Mouse (Mus musculus) embryonic fibroblast, embryonic 13.5 days (primary cell): Measurements from ENCODE around the gene Nt5c. TPM values are rescaled to one million over a fixed set of nuclear protein-coding genes. Genes with fewer than 3 reads are reported as not detected.
"Not testable (repeated sequence)": the region's sequence is repeated elsewhere in the genome, so short reads cannot be mapped to it uniquely, and the experiment has no call there.

Experiments used
- H3K27ac ChIP-seq: 2 replicates; pipeline ENCODE4 v1.5.1; 2012; ENCODE audit warnings: low read length, control low read depth, inconsistent platforms; ENCODE audit not compliant: insufficient read depth
- H3K4me1 ChIP-seq: 2 replicates; pipeline ENCODE4 v1.6.1; 2011; ENCODE audit warnings: low read length; ENCODE audit not compliant: control insufficient read depth, insufficient read depth
- H3K4me3 ChIP-seq: 2 replicates; pipeline ENCODE4 v1.5.1; 2011; ENCODE audit warnings: mild to moderate bottlenecking, control low read depth, low read length; ENCODE audit not compliant: insufficient read depth
- CTCF ChIP-seq: IDR thresholded peaks from 2 replicates; pipeline ENCODE4 v1.5.1; 2011; ENCODE audit warnings: mild to moderate bottlenecking, control low read depth, low read length, moderate library complexity, borderline replicate concordance; ENCODE audit not compliant: insufficient read depth
- POLR2A ChIP-seq: IDR thresholded peaks from 2 replicates; pipeline ENCODE4 v1.6.1; 2011; ENCODE audit warnings: low read depth, mild to moderate bottlenecking, control low read depth, low read length, moderate library complexity
- polyA plus RNA-seq: library from polyadenylated mRNA; stranded (reverse); fragments of >200 nt; gene quantifications from 2 replicates; pipeline ENCODE4 v1.2.4, GENCODE M21; 2011; ENCODE audit warnings: low read depth; ENCODE audit not compliant: missing spikeins, insufficient read length

The Nt5c gene
- 54.2 and 76.2 TPM in 2 replicates for polyA plus RNA-seq

- H3K4me3 ChIP-seq: peak within 1 kb of the TSS; percentile 51
- peak; percentile 89 for TF ChIP-seq POLR2A
- peak; percentile 37; the same call in 1 of the 2 replicates for TF ChIP-seq CTCF
- no peaks in the 10 kb centered on the region for H3K4me1 ChIP-seq
- H3K27ac ChIP-seq: peak within 1 kb of the TSS; percentile 77
These were observed at the start of gene Nt5c for GRCm38 (mm10) chr11:115491356-115492083. Nt5c (minus strand) TSS chr11:115491862.

GRCm38 (mm10) chr11:115538045-115538444, 46.4 kb upstream of the Nt5c start:
- Histone ChIP-seq H3K27ac (no peak overlapping the region), H3K4me1 (no peaks in the 10 kb centered on the region), H3K4me3 (no peak overlapping the region)
- TF ChIP-seq POLR2A: no peak
- TF ChIP-seq CTCF: no peak

DNA sequence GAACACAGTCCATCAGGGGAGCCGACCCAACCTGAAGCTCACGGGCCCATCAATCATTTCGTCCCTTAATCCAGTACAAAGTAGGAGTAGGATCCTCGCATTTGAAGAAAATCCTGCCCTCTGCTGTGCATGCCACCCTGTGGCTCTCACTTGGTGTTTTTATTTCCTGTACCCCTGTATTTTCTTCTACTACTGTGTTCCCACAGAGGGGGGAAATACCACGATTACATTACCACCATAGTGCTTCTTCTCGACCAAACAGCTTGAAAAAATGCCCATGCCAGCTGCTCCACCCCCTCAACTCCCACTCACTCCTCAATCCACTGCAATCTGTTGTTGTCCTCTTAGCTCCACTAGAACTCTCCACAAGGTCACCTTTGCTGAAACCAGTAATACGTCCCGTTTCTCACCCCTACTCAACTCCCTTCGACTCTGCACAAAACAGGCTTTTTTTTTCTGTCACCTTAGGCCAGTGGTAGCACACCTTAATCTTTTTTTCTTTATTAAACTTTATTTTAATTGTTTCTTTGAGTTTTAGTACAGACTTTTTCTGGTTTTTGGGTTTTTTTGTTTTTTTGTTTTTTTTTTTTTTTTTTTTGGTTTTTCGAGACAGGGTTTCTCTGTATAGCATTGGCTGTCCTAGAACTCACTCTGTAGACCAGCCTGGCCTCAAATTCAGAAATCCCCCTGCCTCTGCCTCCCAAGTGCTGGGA, 45.4 kb upstream of the Nt5c start:
- peak overlapping the region; percentile 77 for H3K27ac ChIP-seq
- H3K4me3 ChIP-seq: no peak overlapping the region
- TF ChIP-seq CTCF (no peak), POLR2A (0 out of 2 replicates have a peak, but pooled peaks have one; percentile 23)
- no peaks in the 10 kb centered on the region for H3K4me1 ChIP-seq

GRCm38 (mm10) chr11:115536038-115536681, 44.5 kb upstream of the Nt5c start, which contains the start of gene Sumo2:
Sumo2 (minus strand) TSS chr11:115536276.
- H3K4me1 ChIP-seq: no peaks in the 10 kb centered on the region
- H3K4me3 ChIP-seq: peak within 1 kb of the TSS; percentile 91
- peak within 1 kb of the TSS; percentile 87 for H3K27ac ChIP-seq
- TF ChIP-seq CTCF: no peak
- TF ChIP-seq POLR2A: peak; percentile 73

DNA sequence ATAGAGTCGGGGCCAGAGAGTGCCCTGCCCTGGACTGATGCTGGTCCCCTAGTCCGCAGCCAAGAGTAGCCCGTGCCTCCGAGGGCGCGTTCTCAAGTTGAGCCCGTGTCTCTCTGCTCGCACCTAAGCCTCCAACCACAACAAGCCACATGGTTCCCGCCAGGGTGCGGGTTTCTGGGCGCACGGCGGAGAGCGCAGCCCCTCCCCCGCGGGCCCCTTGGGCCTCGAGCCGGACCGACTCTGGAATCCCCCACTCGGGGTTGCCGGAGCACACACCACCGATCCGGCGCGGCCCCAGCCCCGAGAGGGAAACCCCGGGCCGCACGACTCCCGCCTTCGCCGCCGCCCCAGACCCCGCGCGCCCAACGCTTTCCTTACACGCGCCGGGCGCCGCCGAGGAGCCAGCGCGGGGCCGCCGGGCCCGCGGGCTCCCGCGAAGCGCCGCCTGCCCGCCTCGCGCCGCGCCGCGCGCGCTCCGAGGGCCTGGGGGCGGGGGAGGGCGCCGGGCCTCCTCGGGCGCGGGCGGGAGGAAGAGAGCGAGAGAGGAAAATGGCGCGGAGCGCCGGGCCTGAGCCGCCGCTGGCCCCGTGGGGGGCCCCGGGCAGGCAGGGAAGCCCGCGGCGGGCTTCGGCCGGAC, 43.9 kb upstream of the Nt5c start:
- TF ChIP-seq POLR2A (no peak), CTCF (no peak)
- peak overlapping the region; percentile 87 for H3K27ac ChIP-seq
- H3K4me1 ChIP-seq: no peaks in the 10 kb centered on the region
- peak overlapping the region; percentile 91 for H3K4me3 ChIP-seq

- Histone ChIP-seq H3K4me1 (no peaks in the 10 kb centered on the region), H3K27ac (0 out of 2 replicates have a peak overlapping the region, but pooled peaks have one; percentile 87), H3K4me3 (peak overlapping the region; percentile 91)
- TF ChIP-seq CTCF (no peak), POLR2A (no peak; the same call in 1 of the 2 replicates)
These were observed 43.2 kb upstream of the Nt5c start for GRCm38 (mm10) chr11:115534759-115535371.

GRCm38 (mm10) chr11:115526446-115526845, 34.8 kb upstream of the Nt5c start:
- H3K27ac ChIP-seq, H3K4me1 ChIP-seq, H3K4me3 ChIP-seq: not testable (repeated sequence)

DNA sequence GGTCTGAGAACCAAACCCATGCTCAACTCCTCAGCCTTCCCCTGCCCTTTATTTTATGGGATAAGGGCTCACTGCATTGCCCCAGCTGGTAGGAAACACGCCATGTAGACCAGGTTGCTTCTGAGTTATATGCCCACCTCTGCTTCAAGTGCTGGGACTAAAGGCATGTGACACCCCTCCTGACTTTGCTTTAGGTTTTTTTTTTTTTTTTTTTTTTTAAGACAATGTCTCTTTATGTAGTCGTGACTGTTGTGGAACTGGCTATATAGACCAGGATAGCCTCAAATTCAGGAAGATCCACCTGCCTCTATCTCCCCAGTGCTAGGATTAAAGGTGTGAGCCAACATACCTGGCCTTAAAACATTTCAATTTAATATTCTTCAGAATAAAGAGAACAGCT, 31.0 kb upstream of the Nt5c start:
- no peak overlapping the region for H3K27ac ChIP-seq
- H3K4me3 ChIP-seq: no peak overlapping the region
- H3K4me1 ChIP-seq: no peaks in the 10 kb centered on the region
- TF ChIP-seq CTCF: no peak
- TF ChIP-seq POLR2A: no peak

DNA sequence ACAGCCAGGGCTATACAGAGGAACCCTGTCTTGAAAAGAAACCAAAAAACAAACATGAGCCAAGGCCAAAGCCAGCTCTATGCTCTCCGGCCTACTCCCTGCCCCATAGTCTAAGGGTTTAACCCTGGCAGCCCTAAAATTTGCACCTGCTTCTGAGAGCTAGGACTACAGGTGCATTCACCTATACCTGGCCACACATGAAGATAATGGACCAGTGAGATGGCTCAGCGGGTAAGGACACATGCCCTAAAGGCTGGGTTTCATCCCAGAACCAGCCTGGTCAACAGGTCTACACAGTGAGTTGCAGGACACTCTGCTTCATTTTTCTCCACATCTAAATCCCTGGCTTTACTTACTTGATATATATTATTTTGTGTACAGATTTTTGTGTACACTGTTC, 30.6 kb upstream of the Nt5c start:
- TF ChIP-seq CTCF (no peak), POLR2A (no peak)
- no peak overlapping the region for H3K4me3 ChIP-seq
- H3K27ac ChIP-seq: no peak overlapping the region
- no peaks in the 10 kb centered on the region for H3K4me1 ChIP-seq
